Mouse (Mus musculus): ENCODE results near the gene Eid2b. TPM values are rescaled to one million over a fixed set of nuclear protein-coding genes. Genes with fewer than 3 reads are reported as not detected.

Eid2b gene
- polyA plus RNA-seq, 1 experiment from 2014 or later = 9.6 TPM

GRCm38 (mm10) chr7:28267129-28268041 lies 10.2 kb upstream of the Eid2b start, which contains the start of gene Eid2:
Gene Eid2, plus strand, starts transcription at chr7:28267881.
- Histone ChIP-seq H3K27me3 (ENCODE audit: control insufficient read depth, insufficient read depth, low read depth, low read length) (no peaks in the 10 kb centered on the region), H3K9me3 (ENCODE audit: control insufficient read depth, low read length) (no peaks in the 10 kb centered on the region), H3K4me3 (ENCODE audit: low read length) (peak within 1 kb of the TSS; percentile 86), H3K4me2 (ENCODE audit: low read depth, low read length) (peak within 1 kb of the TSS; percentile 81), H3K9ac (ENCODE audit: low read length) (peak within 1 kb of the TSS; percentile 98), H3K4me1 (replicated peaks; ENCODE audit: control insufficient read depth, insufficient read depth, low read length) (peaks cover 10% of the 10 kb centered on the region), H3K36me3 (ENCODE audit: control insufficient read depth, insufficient read depth, low read length) (0 out of 2 replicates have a peak, but pooled peaks cover 2% of the 10 kb centered on the region), H3K27ac (ENCODE audit: low read length) (peak within 1 kb of the TSS; percentile 68)
- peak; percentile 93 for ATAC-seq (ENCODE audit: low read depth)
- WGBS = 6% methylated on average over 56 of the region's 57 CpGs

- H3K36me3 ChIP-seq (ENCODE audit: control insufficient read depth, insufficient read depth, low read length) = 0 out of 2 replicates have a peak, but pooled peaks cover 2% of the 10 kb centered on the region
- H3K4me3 ChIP-seq (ENCODE audit: low read length) = peak overlapping the region; percentile 86
- under 1% methylated on average over 46 of the region's 62 CpGs for WGBS
- H3K27me3 ChIP-seq (ENCODE audit: control insufficient read depth, insufficient read depth, low read depth, low read length) = no peaks in the 10 kb centered on the region
- peaks cover 10% of the 10 kb centered on the region for H3K4me1 ChIP-seq (replicated peaks; ENCODE audit: control insufficient read depth, insufficient read depth, low read length)
- peak overlapping the region; percentile 81 for H3K4me2 ChIP-seq (ENCODE audit: low read depth, low read length)
- peak overlapping the region; percentile 68 for H3K27ac ChIP-seq (ENCODE audit: low read length)
- peak overlapping the region; percentile 98 for H3K9ac ChIP-seq (ENCODE audit: low read length)
- ATAC-seq (ENCODE audit: low read depth) = peak; percentile 76
- no peaks in the 10 kb centered on the region for H3K9me3 ChIP-seq (ENCODE audit: control insufficient read depth, low read length)
These were observed 9.5 kb upstream of the Eid2b start for GRCm38 (mm10) chr7:28268042-28268531.

- peak overlapping the region; percentile 68 for H3K27ac ChIP-seq (ENCODE audit: low read length)
- H3K9ac ChIP-seq (ENCODE audit: low read length) = peak overlapping the region; percentile 98
- H3K9me3 ChIP-seq (ENCODE audit: control insufficient read depth, low read length) = no peaks in the 10 kb centered on the region
- 16% methylated on average over 16 of the region's 16 CpGs for WGBS
- peak overlapping the region; percentile 86 for H3K4me3 ChIP-seq (ENCODE audit: low read length)
- peak overlapping the region; percentile 81 for H3K4me2 ChIP-seq (ENCODE audit: low read depth, low read length)
- H3K27me3 ChIP-seq (ENCODE audit: control insufficient read depth, insufficient read depth, low read depth, low read length) = no peaks in the 10 kb centered on the region
- H3K4me1 ChIP-seq (replicated peaks; ENCODE audit: control insufficient read depth, insufficient read depth, low read length) = peaks cover 10% of the 10 kb centered on the region
- 0 out of 2 replicates have a peak, but pooled peaks cover 2% of the 10 kb centered on the region for H3K36me3 ChIP-seq (ENCODE audit: control insufficient read depth, insufficient read depth, low read length)
- no peak for ATAC-seq (ENCODE audit: low read depth)
These were observed 9.0 kb upstream of the Eid2b start for GRCm38 (mm10) chr7:28268576-28268975.

GRCm38 (mm10) chr7:28269355-28269754 lies 8.2 kb upstream of the Eid2b start:
- ATAC-seq (ENCODE audit: low read depth) = no peak
- Histone ChIP-seq H3K27ac (ENCODE audit: low read length) (no peak overlapping the region), H3K9me3 (ENCODE audit: control insufficient read depth, low read length) (no peaks in the 10 kb centered on the region), H3K4me1 (replicated peaks; ENCODE audit: control insufficient read depth, insufficient read depth, low read length) (peaks cover 10% of the 10 kb centered on the region), H3K9ac (ENCODE audit: low read length) (no peak overlapping the region), H3K27me3 (ENCODE audit: control insufficient read depth, insufficient read depth, low read depth, low read length) (no peaks in the 10 kb centered on the region), H3K4me2 (ENCODE audit: low read depth, low read length) (peak overlapping the region; percentile 81; the same call in 1 of the 2 replicates), H3K36me3 (ENCODE audit: control insufficient read depth, insufficient read depth, low read length) (0 out of 2 replicates have a peak, but pooled peaks cover 2% of the 10 kb centered on the region), H3K4me3 (ENCODE audit: low read length) (no peak overlapping the region)
- WGBS = 91% methylated on average over 12 of the region's 12 CpGs

- Histone ChIP-seq H3K27ac (ENCODE audit: low read length) (no peak overlapping the region), H3K4me2 (ENCODE audit: low read depth, low read length) (no peak overlapping the region), H3K4me3 (ENCODE audit: low read length) (no peak overlapping the region), H3K36me3 (ENCODE audit: control insufficient read depth, insufficient read depth, low read length) (0 out of 2 replicates have a peak, but pooled peaks cover 2% of the 10 kb centered on the region), H3K27me3 (ENCODE audit: control insufficient read depth, insufficient read depth, low read depth, low read length) (no peaks in the 10 kb centered on the region), H3K9ac (ENCODE audit: low read length) (no peak overlapping the region), H3K9me3 (ENCODE audit: control insufficient read depth, low read length) (no peaks in the 10 kb centered on the region), H3K4me1 (replicated peaks; ENCODE audit: control insufficient read depth, insufficient read depth, low read length) (peaks cover 10% of the 10 kb centered on the region)
- 70% methylated on average over 3 of the region's 3 CpGs for WGBS
- ATAC-seq (ENCODE audit: low read depth) = no peak
These were observed 5.8 kb upstream of the Eid2b start for GRCm38 (mm10) chr7:28271761-28272160.

GRCm38 (mm10) chr7:28277237-28277614 lies 313 bp upstream of the Eid2b start:
- no peaks in the 10 kb centered on the region for H3K27me3 ChIP-seq (ENCODE audit: control insufficient read depth, insufficient read depth, low read depth, low read length)
- H3K36me3 ChIP-seq (ENCODE audit: control insufficient read depth, insufficient read depth, low read length) = no peaks in the 10 kb centered on the region
- 59% methylated on average over 8 of the region's 8 CpGs for WGBS
- H3K4me3 ChIP-seq (ENCODE audit: low read length) = no peak overlapping the region; the same call in 1 of the 2 replicates
- no peak overlapping the region for H3K4me2 ChIP-seq (ENCODE audit: low read depth, low read length)
- H3K27ac ChIP-seq (ENCODE audit: low read length) = no peak overlapping the region
- H3K9me3 ChIP-seq (ENCODE audit: control insufficient read depth, low read length) = no peaks in the 10 kb centered on the region
- H3K4me1 ChIP-seq (replicated peaks; ENCODE audit: control insufficient read depth, insufficient read depth, low read length) = peaks cover 9% of the 10 kb centered on the region
- no peak overlapping the region for H3K9ac ChIP-seq (ENCODE audit: low read length)
- ATAC-seq (ENCODE audit: low read depth) = peak; percentile 5; the same call in 1 of the 2 replicates

- Histone ChIP-seq H3K9ac (ENCODE audit: low read length) (peak overlapping the region; percentile 95), H3K36me3 (ENCODE audit: control insufficient read depth, insufficient read depth, low read length) (no peaks in the 10 kb centered on the region), H3K9me3 (ENCODE audit: control insufficient read depth, low read length) (no peaks in the 10 kb centered on the region), H3K4me1 (replicated peaks; ENCODE audit: control insufficient read depth, insufficient read depth, low read length) (peaks cover 9% of the 10 kb centered on the region), H3K27me3 (ENCODE audit: control insufficient read depth, insufficient read depth, low read depth, low read length) (no peaks in the 10 kb centered on the region), H3K4me2 (ENCODE audit: low read depth, low read length) (peak overlapping the region; percentile 85), H3K4me3 (ENCODE audit: low read length) (peak overlapping the region; percentile 80), H3K27ac (ENCODE audit: low read length) (peak overlapping the region; percentile 52; the same call in 1 of the 2 replicates)
- WGBS = 78% methylated on average over 7 of the region's 7 CpGs
- ATAC-seq (ENCODE audit: low read depth) = no peak
These were observed 727 bp downstream of the Eid2b start for GRCm38 (mm10) chr7:28278279-28278652.

GRCm38 (mm10) chr7:28280630-28281029 lies 3.1 kb downstream of the Eid2b start:
- WGBS = 69% methylated on average over 7 of the region's 7 CpGs
- no peak overlapping the region for H3K4me2 ChIP-seq (ENCODE audit: low read depth, low read length)
- H3K9ac ChIP-seq (ENCODE audit: low read length) = no peak overlapping the region
- no peak for ATAC-seq (ENCODE audit: low read depth)
- H3K4me3 ChIP-seq (ENCODE audit: low read length) = no peak overlapping the region
- H3K27me3 ChIP-seq (ENCODE audit: control insufficient read depth, insufficient read depth, low read depth, low read length) = no peaks in the 10 kb centered on the region
- peaks cover 9% of the 10 kb centered on the region for H3K4me1 ChIP-seq (replicated peaks; ENCODE audit: control insufficient read depth, insufficient read depth, low read length)
- no peaks in the 10 kb centered on the region for H3K9me3 ChIP-seq (ENCODE audit: control insufficient read depth, low read length)
- no peaks in the 10 kb centered on the region for H3K36me3 ChIP-seq (ENCODE audit: control insufficient read depth, insufficient read depth, low read length)
- H3K27ac ChIP-seq (ENCODE audit: low read length) = no peak overlapping the region

GRCm38 (mm10) chr7:28290165-28290564 lies 12.6 kb downstream of the Eid2b start:
- H3K27ac ChIP-seq (ENCODE audit: low read length) = no peak overlapping the region
- H3K4me3 ChIP-seq (ENCODE audit: low read length) = peak overlapping the region; percentile 24
- H3K4me1 ChIP-seq (replicated peaks; ENCODE audit: control insufficient read depth, insufficient read depth, low read length) = peaks cover 9% of the 10 kb centered on the region; the same call in 1 of the 2 replicates
- no peak overlapping the region; the same call in 1 of the 2 replicates for H3K9ac ChIP-seq (ENCODE audit: low read length)
- ATAC-seq (ENCODE audit: low read depth) = peak; percentile 23; the same call in 1 of the 2 replicates
- 1% methylated on average over 16 of the region's 18 CpGs for WGBS
- no peaks in the 10 kb centered on the region for H3K36me3 ChIP-seq (ENCODE audit: control insufficient read depth, insufficient read depth, low read length)
- H3K9me3 ChIP-seq (ENCODE audit: control insufficient read depth, low read length) = 0 out of 2 replicates have a peak, but pooled peaks cover 3% of the 10 kb centered on the region
- peaks cover 68% of the 10 kb centered on the region for H3K27me3 ChIP-seq (ENCODE audit: control insufficient read depth, insufficient read depth, low read depth, low read length)
- peak overlapping the region; percentile 51 for H3K4me2 ChIP-seq (ENCODE audit: low read depth, low read length)

Measured in lung, embryonic 16.5 days (tissue).